Mouse (Mus musculus) testis, adult 2 months (tissue): Measurements from ENCODE around the gene Prkce. TPM values are rescaled to one million over a fixed set of nuclear protein-coding genes. Genes with fewer than 3 reads are reported as not detected.
A peak's percentile ranks its signal among the peaks of the same experiment; 100 is the strongest.

Source experiments
- H3K27ac ChIP-seq: fragments of 200-500 bp; 2 replicates; pipeline ENCODE4 v1.5.1; 2012; ENCODE audit warnings: low read depth, low read length; ENCODE audit not compliant: control insufficient read depth, insufficient read depth
- H3K27me3 ChIP-seq: fragments of 200-500 bp; 2 replicates; pipeline ENCODE4 v1.6.1; 2012; ENCODE audit warnings: mild to moderate bottlenecking, low read length, moderate library complexity; ENCODE audit not compliant: control insufficient read depth, insufficient read depth
- H3K36me3 ChIP-seq: fragments of 200-500 bp; 2 replicates; pipeline ENCODE4 v1.6.1; 2012; ENCODE audit warnings: mild to moderate bottlenecking, low read length; ENCODE audit not compliant: control insufficient read depth, insufficient read depth
- H3K4me1 ChIP-seq: fragments of 200-500 bp; 2 replicates; pipeline ENCODE4 v1.6.1; 2012; ENCODE audit warnings: low read length; ENCODE audit not compliant: control insufficient read depth, insufficient read depth
- H3K4me3 ChIP-seq: fragments of 200-500 bp; 2 replicates; pipeline ENCODE4 v1.5.1; 2012; ENCODE audit warnings: low read depth, mild to moderate bottlenecking, low read length, moderate library complexity, mixed read lengths; ENCODE audit not compliant: control insufficient read depth
- CTCF ChIP-seq: fragments of 200-500 bp; IDR thresholded peaks from 2 replicates; pipeline ENCODE4 v1.5.1; 2012; ENCODE audit warnings: low read depth, mild to moderate bottlenecking, inconsistent platforms, low read length, moderate library complexity; ENCODE audit not compliant: control insufficient read depth, insufficient read depth, insufficient replicate concordance
- POLR2A ChIP-seq: fragments of 200-500 bp; IDR thresholded peaks from 2 replicates; pipeline ENCODE4 v1.6.1; 2012; ENCODE audit warnings: low read depth, mild to moderate bottlenecking, inconsistent platforms, low read length, moderate library complexity; ENCODE audit not compliant: control insufficient read depth
- polyA plus RNA-seq: library from polyadenylated mRNA; depleted of rRNA; stranded (reverse); fragments of >200 nt; gene quantifications from 2 replicates; pipeline ENCODE4 v1.2.3, GENCODE M21; 2012

Gene Prkce
- polyA plus RNA-seq, 1 experiment = 1.2 TPM

GRCm38 (mm10) chr17:86212204-86212603 is 44.6 kb downstream of the Prkce start:
- TF ChIP-seq CTCF (no peak), POLR2A (no peak)
- Histone ChIP-seq H3K27me3 (no peaks in the 10 kb centered on the region), H3K36me3 (no peaks in the 10 kb centered on the region), H3K4me3 (no peak overlapping the region), H3K27ac (no peak overlapping the region), H3K4me1 (no peaks in the 10 kb centered on the region)

- H3K27ac ChIP-seq = no peak overlapping the region
- TF ChIP-seq CTCF (no peak), POLR2A (no peak)
- no peaks in the 10 kb centered on the region for H3K36me3 ChIP-seq
- no peaks in the 10 kb centered on the region for H3K4me1 ChIP-seq
- no peak overlapping the region for H3K4me3 ChIP-seq
- H3K27me3 ChIP-seq = no peaks in the 10 kb centered on the region
Observed at GRCm38 (mm10) chr17:86214285-86214684, 46.7 kb downstream of the Prkce start.

GRCm38 (mm10) chr17:86214741-86215140 is 47.2 kb downstream of the Prkce start:
- TF ChIP-seq POLR2A (no peak), CTCF (no peak)
- Histone ChIP-seq H3K4me3 (no peak overlapping the region), H3K36me3 (no peaks in the 10 kb centered on the region), H3K4me1 (no peaks in the 10 kb centered on the region), H3K27me3 (no peaks in the 10 kb centered on the region), H3K27ac (no peak overlapping the region)

GRCm38 (mm10) chr17:86215771-86216170 is 48.2 kb downstream of the Prkce start:
- no peaks in the 10 kb centered on the region for H3K27me3 ChIP-seq
- TF ChIP-seq POLR2A (no peak), CTCF (peak; percentile 40; the same call in 1 of the 2 replicates)
- no peaks in the 10 kb centered on the region for H3K4me1 ChIP-seq
- H3K36me3 ChIP-seq = no peaks in the 10 kb centered on the region
- no peak overlapping the region for H3K4me3 ChIP-seq
- no peak overlapping the region for H3K27ac ChIP-seq

- Histone ChIP-seq H3K4me3 (no peak overlapping the region), H3K27ac (no peak overlapping the region), H3K27me3 (no peaks in the 10 kb centered on the region), H3K4me1 (no peaks in the 10 kb centered on the region), H3K36me3 (no peaks in the 10 kb centered on the region)
- TF ChIP-seq CTCF (no peak), POLR2A (no peak)
Observed at GRCm38 (mm10) chr17:86217468-86217867, 49.9 kb downstream of the Prkce start.

- H3K27ac ChIP-seq = no peak overlapping the region
- no peaks in the 10 kb centered on the region for H3K4me1 ChIP-seq
- TF ChIP-seq CTCF (no peak), POLR2A (no peak)
Observed at GRCm38 (mm10) chr17:86218553-86218952, 51.0 kb downstream of the Prkce start.

GRCm38 (mm10) chr17:86225488-86226186 is 58.1 kb downstream of the Prkce start:
- Histone ChIP-seq H3K27ac (no peak overlapping the region), H3K27me3 (no peaks in the 10 kb centered on the region), H3K4me1 (peaks cover 7% of the 10 kb centered on the region), H3K4me3 (no peak overlapping the region), H3K36me3 (no peaks in the 10 kb centered on the region)
- no peak for TF ChIP-seq POLR2A
- TF ChIP-seq CTCF = no peak

More at GRCm38 (mm10) chr17:86218553-86218952, 51.0 kb downstream of the Prkce start:
- Histone ChIP-seq H3K4me3 (no peak overlapping the region), H3K27me3 (no peaks in the 10 kb centered on the region), H3K36me3 (no peaks in the 10 kb centered on the region)
